Mouse (Mus musculus): ENCODE results near the gene Ushbp1. TPM values are rescaled to one million over a fixed set of nuclear protein-coding genes. Genes with fewer than 3 reads are reported as not detected.
A peak's percentile ranks its signal among the peaks of the same experiment; 100 is the strongest.

The Ushbp1 gene
- total and polyA plus RNA-seq, 3 experiments = 0.04 to 0.07 TPM; not detected in 1

DNA sequence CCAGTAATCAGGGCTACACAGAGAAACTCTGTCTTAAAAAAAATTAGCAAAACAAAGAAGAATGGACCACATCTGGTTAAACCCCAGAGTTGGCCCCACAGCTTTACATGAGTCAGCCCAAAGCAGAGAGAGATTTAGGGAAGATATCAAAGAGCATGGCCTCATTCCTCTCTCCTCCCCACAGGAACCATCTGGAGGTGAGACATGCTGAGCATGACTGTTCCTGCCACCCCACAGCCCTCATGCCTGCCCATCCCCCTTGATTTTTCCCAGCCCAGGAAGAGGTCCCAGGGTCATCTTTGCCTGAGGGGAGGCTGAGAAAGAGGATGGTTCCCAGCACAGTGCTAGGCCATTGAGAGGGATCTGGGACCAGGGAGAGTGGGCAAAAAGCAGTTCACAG is 27.2 kb downstream of the Ushbp1 start:
- Histone ChIP-seq H3K9ac (ENCODE audit: control insufficient read depth, low read depth, low read length, poor library complexity, severe bottlenecking) (no peak overlapping the region; the same call in 1 of the 2 replicates), H3K79me2 (ENCODE audit: control insufficient read depth, insufficient read depth, low read length, poor library complexity) (peaks cover 6% of the 10 kb centered on the region; the same call in 1 of the 2 replicates), H3K4me3 (ENCODE audit: control insufficient read depth in 1 of 2, insufficient read depth in 1 of 2, low read depth in 2 of 2, low read length in 2 of 2) (no peak overlapping the region), H3K36me3 (ENCODE audit: control insufficient read depth in 1 of 2, insufficient read depth in 2 of 2, low read length in 2 of 2) (peaks cover 0 to 9% of the 10 kb centered on the region in 2 experiments; a peak in 2 of 4 replicates), H3K9me3 (replicated peaks; ENCODE audit: insufficient read depth, low read length) (no peaks in the 10 kb centered on the region), H3K4me1 (ENCODE audit: control insufficient read depth in 1 of 2, insufficient read depth in 2 of 2, low read length in 2 of 2) (peaks cover 0 to 11% of the 10 kb centered on the region in 2 experiments; a peak in 2 of 4 replicates), H3K27ac (ENCODE audit: control insufficient read depth, low read depth, low read length) (0 out of 2 replicates have a peak overlapping the region, but pooled peaks have one; percentile 43), H3K27me3 (ENCODE audit: control insufficient read depth in 1 of 2, insufficient read depth in 2 of 2, low read length in 2 of 2) (no peaks in the 10 kb centered on the region)
- peak; percentile 37 for DNase-seq (ENCODE audit: low read depth, low spot score)
- TF ChIP-seq MEF2A (IDR thresholded peaks at IDR 0.05; ENCODE audit: extremely low read depth, insufficient replicate concordance, low read depth, low read length, poor library complexity, severe bottlenecking) = no peak

DNA sequence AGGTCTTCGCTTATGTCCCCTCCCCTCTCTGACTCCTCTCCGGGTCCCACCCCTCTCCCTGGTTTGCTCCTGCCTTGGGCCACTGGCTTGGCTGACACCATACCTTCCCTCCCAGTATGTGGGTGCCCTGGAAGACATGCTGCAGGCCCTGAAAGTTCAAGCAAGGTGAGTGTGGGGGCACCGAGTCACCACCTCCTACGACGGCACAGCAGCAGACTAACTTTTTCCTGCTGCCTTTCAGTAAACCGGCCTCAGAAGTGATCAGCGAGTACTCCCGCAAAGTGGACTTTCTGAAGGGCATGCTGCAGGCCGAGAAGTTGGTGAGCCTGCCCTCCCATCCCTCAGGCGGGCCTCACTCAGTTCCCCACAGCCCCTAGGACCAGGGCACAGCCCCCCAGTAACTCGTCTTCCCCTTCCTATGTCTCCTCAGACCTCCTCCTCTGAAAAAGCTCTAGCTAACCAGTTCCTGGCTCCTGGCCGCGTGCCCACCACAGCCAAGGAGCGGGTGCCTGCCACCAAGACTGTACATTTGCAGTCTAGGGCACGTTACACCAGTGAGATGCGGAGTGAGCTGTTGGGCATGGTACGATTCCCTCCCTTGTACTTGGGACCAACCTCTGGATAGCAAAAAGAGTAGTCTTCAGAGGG is 27.9 kb downstream of the Ushbp1 start:
- peaks cover 0 to 11% of the 10 kb centered on the region in 2 experiments; a peak in 2 of 4 replicates for H3K4me1 ChIP-seq (ENCODE audit: control insufficient read depth in 1 of 2, insufficient read depth in 2 of 2, low read length in 2 of 2)

GRCm38 (mm10) chr8:71366771-71367528 is 28.7 kb downstream of the Ushbp1 start, which contains the start of gene Use1:
TSS of gene Use1 (plus strand) at chr8:71366848.
- peaks cover 0 to 11% of the 10 kb centered on the region in 2 experiments; a peak in 2 of 4 replicates for H3K4me1 ChIP-seq (ENCODE audit: control insufficient read depth in 1 of 2, insufficient read depth in 2 of 2, low read length in 2 of 2)
- H3K79me2 ChIP-seq (ENCODE audit: control insufficient read depth, insufficient read depth, low read length, poor library complexity) = peaks cover 6% of the 10 kb centered on the region; the same call in 1 of the 2 replicates
- H3K36me3 ChIP-seq (ENCODE audit: control insufficient read depth in 1 of 2, insufficient read depth in 2 of 2, low read length in 2 of 2) = peaks cover 0 to 9% of the 10 kb centered on the region in 2 experiments; a peak in 2 of 4 replicates
- no peaks in the 10 kb centered on the region for H3K9me3 ChIP-seq (replicated peaks; ENCODE audit: insufficient read depth, low read length)
- DNase-seq (ENCODE audit: low read depth, low spot score) = peak; percentile 98
- H3K27me3 ChIP-seq (ENCODE audit: control insufficient read depth in 1 of 2, insufficient read depth in 2 of 2, low read length in 2 of 2) = no peaks in the 10 kb centered on the region
- peak within 1 kb of the TSS; percentile 79 to 81 for H3K4me3 ChIP-seq (ENCODE audit: control insufficient read depth in 1 of 2, insufficient read depth in 1 of 2, low read depth in 2 of 2, low read length in 2 of 2)
- peak within 1 kb of the TSS; percentile 86 for H3K9ac ChIP-seq (ENCODE audit: control insufficient read depth, low read depth, low read length, poor library complexity, severe bottlenecking)
- peak within 1 kb of the TSS; percentile 89 for H3K27ac ChIP-seq (ENCODE audit: control insufficient read depth, low read depth, low read length)
- TF ChIP-seq POLR2AphosphoS5 (IDR thresholded peaks at IDR 0.05; ENCODE audit: borderline replicate concordance, low read depth, low read length) (no peak), MAFK (IDR thresholded peaks at IDR 0.05; ENCODE audit: borderline replicate concordance, low read depth, low read length) (no peak), MAX (IDR thresholded peaks at IDR 0.05; ENCODE audit: low read length) (peak; percentile 96), ETS1 (IDR thresholded peaks at IDR 0.05; ENCODE audit: low read depth, low read length) (peak; percentile 34; the same call in 1 of the 2 replicates), TAL1 (IDR thresholded peaks at IDR 0.05; ENCODE audit: low read length) (no peak), RAD21 (IDR thresholded peaks at IDR 0.05; ENCODE audit: low read depth, low read length) (no peak), SIN3A (IDR thresholded peaks at IDR 0.05; ENCODE audit: low read length) (peak; percentile 88), NELFE (IDR thresholded peaks at IDR 0.05; ENCODE audit: low read depth, low read length) (peak; percentile 73; the same call in 1 of the 2 replicates), ELF1 (IDR thresholded peaks at IDR 0.05; ENCODE audit: low read depth, low read length) (peak; percentile 99), USF2 (IDR thresholded peaks at IDR 0.05; ENCODE audit: borderline replicate concordance in 1 of 2, insufficient read depth in 1 of 2, low read depth in 1 of 2, low read length in 2 of 2) (no peak), KAT2A (conservative IDR thresholded peaks at IDR 0.05; ENCODE audit: low read depth, low read length) (no peak; the same call in 1 of the 2 replicates), POLR2AphosphoS2 (IDR thresholded peaks at IDR 0.05; ENCODE audit: low read length) (peak; percentile 74; the same call in 1 of the 2 replicates), SMC3 (IDR thresholded peaks at IDR 0.05; ENCODE audit: low read depth, low read length) (no peak), CHD1 (IDR thresholded peaks at IDR 0.05; ENCODE audit: low read depth, low read length) (no peak), POLR2A (IDR thresholded peaks at IDR 0.05; ENCODE audit: control insufficient read depth in 1 of 2, insufficient read depth in 1 of 2, low read depth in 1 of 2, low read length in 2 of 2, poor library complexity in 1 of 2) (peak; percentile 38 to 79; a peak in 1 of 4 replicates), CHD2 (IDR thresholded peaks at IDR 0.05; ENCODE audit: low read length) (no peak; the same call in 1 of the 2 replicates)

More for the DNA sequence above, 27.9 kb downstream of the Ushbp1 start:
- H3K27ac ChIP-seq (ENCODE audit: control insufficient read depth, low read depth, low read length) = peak overlapping the region; percentile 43
- H3K27me3 ChIP-seq (ENCODE audit: control insufficient read depth in 1 of 2, insufficient read depth in 2 of 2, low read length in 2 of 2) = no peaks in the 10 kb centered on the region
- peaks cover 0 to 9% of the 10 kb centered on the region in 2 experiments; a peak in 2 of 4 replicates for H3K36me3 ChIP-seq (ENCODE audit: control insufficient read depth in 1 of 2, insufficient read depth in 2 of 2, low read length in 2 of 2)
- DNase-seq (ENCODE audit: low read depth, low spot score) = no peak
- H3K79me2 ChIP-seq (ENCODE audit: control insufficient read depth, insufficient read depth, low read length, poor library complexity) = peaks cover 6% of the 10 kb centered on the region; the same call in 1 of the 2 replicates
- no peak for TF ChIP-seq ZKSCAN1 (IDR thresholded peaks at IDR 0.05; ENCODE audit: low read depth, low read length)
- no peak for TF ChIP-seq KAT2A (conservative IDR thresholded peaks at IDR 0.05; ENCODE audit: low read depth, low read length)
- TF ChIP-seq ZMIZ1 (IDR thresholded peaks at IDR 0.05; ENCODE audit: low read depth, low read length) = no peak
- TF ChIP-seq USF2 (IDR thresholded peaks at IDR 0.05; ENCODE audit: borderline replicate concordance in 1 of 2, insufficient read depth in 1 of 2, low read depth in 1 of 2, low read length in 2 of 2) = no peak
- TF ChIP-seq RAD21 (IDR thresholded peaks at IDR 0.05; ENCODE audit: low read depth, low read length) = no peak
- no peak for TF ChIP-seq ETS1 (IDR thresholded peaks at IDR 0.05; ENCODE audit: low read depth, low read length)
- TF ChIP-seq POLR2A (IDR thresholded peaks at IDR 0.05; ENCODE audit: control insufficient read depth in 1 of 2, insufficient read depth in 1 of 2, low read depth in 1 of 2, low read length in 2 of 2, poor library complexity in 1 of 2) = no peak
- no peak for TF ChIP-seq MEF2A (IDR thresholded peaks at IDR 0.05; ENCODE audit: extremely low read depth, insufficient replicate concordance, low read depth, low read length, poor library complexity, severe bottlenecking)
- no peak for TF ChIP-seq MAZ (IDR thresholded peaks at IDR 0.05; ENCODE audit: low read depth, low read length)
- no peak for TF ChIP-seq E2F4 (IDR thresholded peaks at IDR 0.05; ENCODE audit: borderline replicate concordance, low read depth, low read length)
- TF ChIP-seq TCF12 (IDR thresholded peaks at IDR 0.05; ENCODE audit: low read depth, low read length) = no peak
- no peak for TF ChIP-seq SIN3A (IDR thresholded peaks at IDR 0.05; ENCODE audit: low read length)
- peak overlapping the region; percentile 79 to 81 for H3K4me3 ChIP-seq (ENCODE audit: control insufficient read depth in 1 of 2, insufficient read depth in 1 of 2, low read depth in 2 of 2, low read length in 2 of 2)
- peak overlapping the region; percentile 69 for H3K9ac ChIP-seq (ENCODE audit: control insufficient read depth, low read depth, low read length, poor library complexity, severe bottlenecking)
- H3K9me3 ChIP-seq (replicated peaks; ENCODE audit: insufficient read depth, low read length) = no peaks in the 10 kb centered on the region

Measured in MEL (cell line).